Mouse (Mus musculus) olfactory bulb, adult 2 months (tissue): Measurements from ENCODE around the gene Gm13691.

Experiments
- CTCF ChIP-seq: fragments of 200-500 bp; IDR thresholded peaks from 2 replicates; pipeline ENCODE4 v1.5.1; 2012; ENCODE audit warnings: low read depth, mild to moderate bottlenecking, low read length, moderate library complexity; ENCODE audit not compliant: insufficient read depth
- POLR2A ChIP-seq: fragments of 200-500 bp; IDR thresholded peaks from 2 replicates; pipeline ENCODE4 v1.6.1; 2012; ENCODE audit warnings: mild to moderate bottlenecking, low read depth, low read length, moderate library complexity; ENCODE audit not compliant: insufficient read depth

DNA sequence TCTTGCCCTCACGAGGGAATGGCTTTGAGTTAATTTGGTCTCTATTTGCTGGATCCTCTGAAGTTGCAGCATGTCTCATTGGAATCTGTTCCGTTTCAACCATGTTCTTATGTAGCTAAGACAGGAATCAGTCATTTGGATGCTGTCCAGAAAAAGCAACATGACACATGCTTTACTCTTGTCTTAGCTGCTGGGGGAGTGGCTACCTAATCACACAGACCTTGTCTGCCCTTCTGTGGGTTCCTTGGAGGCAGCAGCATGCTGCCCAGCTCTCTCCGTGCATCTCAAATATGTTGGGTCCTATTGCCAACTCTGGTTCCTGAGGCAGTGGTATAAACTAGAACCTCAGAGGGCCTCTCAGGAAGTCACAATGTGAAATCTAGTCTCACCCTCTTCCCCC, 28.0 kb downstream of the Gm13691 start:
- TF ChIP-seq CTCF (no peak), POLR2A (no peak)
